Mouse (Mus musculus) midbrain, embryonic 10.5 days (tissue): Measurements from ENCODE around the gene Galnt3. TPM values are rescaled to one million over a fixed set of nuclear protein-coding genes. Genes with fewer than 3 reads are reported as not detected.
A peak's percentile ranks its signal among the peaks of the same experiment; 100 is the strongest.

Experiments used
- DNase-seq: peaks from one replicate; pipeline ENCODE4 v3.0.0-alpha.2; 2017; ENCODE audit warnings: low spot score
- H3K27ac ChIP-seq: fragments of 300-500 bp; sonication (generic); replicated peaks from 2 replicates; pipeline ENCODE4 v1.5.1; 2016; ENCODE audit warnings: mild to moderate bottlenecking
- H3K27me3 ChIP-seq: fragments of 300-500 bp; sonication (generic); 2 replicates; pipeline ENCODE4 v1.6.1; 2016; ENCODE audit warnings: low read depth, mild to moderate bottlenecking; ENCODE audit not compliant: poor library complexity, severe bottlenecking
- H3K36me3 ChIP-seq: fragments of 300-500 bp; sonication (generic); 2 replicates; pipeline ENCODE4 v1.6.1; 2016; ENCODE audit warnings: mild to moderate bottlenecking, moderate library complexity
- H3K4me1 ChIP-seq: fragments of 300-500 bp; sonication (generic); 2 replicates; pipeline ENCODE4 v1.6.1; 2016
- H3K4me3 ChIP-seq: fragments of 300-500 bp; sonication (generic); 2 replicates; pipeline ENCODE4 v1.5.1; 2016; ENCODE audit warnings: mild to moderate bottlenecking, moderate library complexity
- H3K9me3 ChIP-seq: fragments of 300-500 bp; sonication (generic); replicated peaks from 2 replicates; pipeline ENCODE4 v1.6.1; 2016; ENCODE audit warnings: mild to moderate bottlenecking
- WGBS: fragments of 180-500 bp; shearing (Covaris S2); methylation state at CpG from one replicate; pipeline ENCODE4 v1.1.7; 2016; 5-methylcytosine and 5-hydroxymethylcytosine counted together
- polyA plus RNA-seq: library from polyadenylated mRNA; unstranded; fragments of >200 nt; fragmentation: Nextera tagmentation; extraction: Ambion mirVana; gene quantifications from 2 replicates; pipeline ENCODE4 v1.2.1, GENCODE M21; 2016

The Galnt3 gene
- polyA plus RNA-seq, 1 experiment from 2014 or later = 0.30 TPM

- H3K4me1 ChIP-seq = no peaks in the 10 kb centered on the region
- 96% methylated on average over 2 of the region's 2 CpGs for WGBS
- H3K27me3 ChIP-seq = no peaks in the 10 kb centered on the region
- no peak overlapping the region for H3K4me3 ChIP-seq
- H3K27ac ChIP-seq = no peak overlapping the region
- H3K36me3 ChIP-seq = no peaks in the 10 kb centered on the region
- DNase-seq = no peak
- no peaks in the 10 kb centered on the region for H3K9me3 ChIP-seq
Observed at GRCm38 (mm10) chr2:66142268-66142667, 17.5 kb upstream of the Galnt3 start.

- no peaks in the 10 kb centered on the region for H3K9me3 ChIP-seq
- no peaks in the 10 kb centered on the region for H3K36me3 ChIP-seq
- WGBS = 80% methylated on average over 4 of the region's 4 CpGs
- no peaks in the 10 kb centered on the region for H3K4me1 ChIP-seq
- no peak overlapping the region for H3K27ac ChIP-seq
- H3K27me3 ChIP-seq = no peaks in the 10 kb centered on the region
- no peak for DNase-seq
- H3K4me3 ChIP-seq = no peak overlapping the region
Observed at GRCm38 (mm10) chr2:66140246-66140645, 15.5 kb upstream of the Galnt3 start.

- Histone ChIP-seq H3K27ac (no peak overlapping the region), H3K9me3 (no peaks in the 10 kb centered on the region), H3K4me3 (no peak overlapping the region), H3K36me3 (no peaks in the 10 kb centered on the region), H3K27me3 (peaks cover 4% of the 10 kb centered on the region), H3K4me1 (no peaks in the 10 kb centered on the region)
- no peak for DNase-seq
- WGBS = 79% methylated on average over 8 of the region's 8 CpGs
Observed at GRCm38 (mm10) chr2:66131862-66132544, 7.2 kb upstream of the Galnt3 start.

- WGBS = 82% methylated on average over 2 of the region's 2 CpGs
- peaks cover 34% of the 10 kb centered on the region for H3K27me3 ChIP-seq
Observed at GRCm38 (mm10) chr2:66128941-66129340, 4.1 kb upstream of the Galnt3 start.

GRCm38 (mm10) chr2:66127541-66127940 is 2.7 kb upstream of the Galnt3 start:
- Histone ChIP-seq H3K4me1 (peaks cover 16% of the 10 kb centered on the region), H3K27me3 (peaks cover 48% of the 10 kb centered on the region), H3K4me3 (no peak overlapping the region), H3K27ac (no peak overlapping the region), H3K36me3 (no peaks in the 10 kb centered on the region), H3K9me3 (no peaks in the 10 kb centered on the region)
- no peak for DNase-seq
- WGBS = 86% methylated on average over 1 of the region's 1 CpGs

More at GRCm38 (mm10) chr2:66128941-66129340, 4.1 kb upstream of the Galnt3 start:
- Histone ChIP-seq H3K36me3 (no peaks in the 10 kb centered on the region), H3K4me3 (no peak overlapping the region), H3K27ac (no peak overlapping the region), H3K4me1 (peaks cover 14% of the 10 kb centered on the region), H3K9me3 (no peaks in the 10 kb centered on the region)
- DNase-seq = no peak

GRCm38 (mm10) chr2:66126936-66127335 is 2.1 kb upstream of the Galnt3 start:
- Histone ChIP-seq H3K36me3 (no peaks in the 10 kb centered on the region), H3K4me1 (peaks cover 16% of the 10 kb centered on the region), H3K27me3 (peaks cover 54% of the 10 kb centered on the region), H3K9me3 (no peaks in the 10 kb centered on the region), H3K27ac (no peak overlapping the region), H3K4me3 (no peak overlapping the region)
- no peak for DNase-seq
- 89% methylated on average over 4 of the region's 4 CpGs for WGBS

- Histone ChIP-seq H3K36me3 (no peaks in the 10 kb centered on the region), H3K27ac (peak overlapping the region; percentile 53), H3K27me3 (peaks cover 58% of the 10 kb centered on the region), H3K4me3 (peak overlapping the region; percentile 85), H3K4me1 (peaks cover 16% of the 10 kb centered on the region), H3K9me3 (no peaks in the 10 kb centered on the region)
- peak; percentile 58 for DNase-seq
- under 1% methylated on average over 57 of the region's 57 CpGs for WGBS
Observed at GRCm38 (mm10) chr2:66123756-66124589, 821 bp downstream of the Galnt3 start.

- H3K27me3 ChIP-seq = peaks cover 11% of the 10 kb centered on the region
- no peak overlapping the region for H3K4me3 ChIP-seq
- H3K36me3 ChIP-seq = no peaks in the 10 kb centered on the region
- H3K9me3 ChIP-seq = no peaks in the 10 kb centered on the region
- H3K27ac ChIP-seq = no peak overlapping the region
- peaks cover 4% of the 10 kb centered on the region; the same call in 1 of the 2 replicates for H3K4me1 ChIP-seq
- no peak for DNase-seq
- WGBS = 71% methylated on average over 3 of the region's 3 CpGs
Observed at GRCm38 (mm10) chr2:66117686-66118085, 7.1 kb downstream of the Galnt3 start.

GRCm38 (mm10) chr2:66107864-66108514 is 16.8 kb downstream of the Galnt3 start:
- Histone ChIP-seq H3K36me3 (no peaks in the 10 kb centered on the region), H3K27ac (no peak overlapping the region), H3K4me3 (no peak overlapping the region), H3K9me3 (no peaks in the 10 kb centered on the region), H3K27me3 (no peaks in the 10 kb centered on the region), H3K4me1 (no peaks in the 10 kb centered on the region)
- DNase-seq = no peak
- 96% methylated on average over 9 of the region's 9 CpGs for WGBS

GRCm38 (mm10) chr2:66103740-66104436 is 20.9 kb downstream of the Galnt3 start:
- H3K9me3 ChIP-seq = no peaks in the 10 kb centered on the region
- H3K27ac ChIP-seq = no peak overlapping the region
- DNase-seq = no peak
- H3K36me3 ChIP-seq = no peaks in the 10 kb centered on the region
- H3K27me3 ChIP-seq = peaks cover 2% of the 10 kb centered on the region; the same call in 1 of the 2 replicates
- 89% methylated on average over 10 of the region's 10 CpGs for WGBS
- no peak overlapping the region for H3K4me3 ChIP-seq
- peaks cover 8% of the 10 kb centered on the region; the same call in 1 of the 2 replicates for H3K4me1 ChIP-seq

- Histone ChIP-seq H3K4me3 (no peak overlapping the region), H3K4me1 (peaks cover 18% of the 10 kb centered on the region), H3K27me3 (peaks cover 8% of the 10 kb centered on the region; the same call in 1 of the 2 replicates), H3K27ac (no peak overlapping the region), H3K36me3 (no peaks in the 10 kb centered on the region), H3K9me3 (no peaks in the 10 kb centered on the region)
- DNase-seq = no peak
- 91% methylated on average over 9 of the region's 9 CpGs for WGBS
Observed at GRCm38 (mm10) chr2:66101686-66102304, 23.0 kb downstream of the Galnt3 start.
